Mouse (Mus musculus) frontal cortex, adult (tissue): Measurements from ENCODE around the gene Ap3b1.

Experiments
- ATAC-seq: cut with Nextera tagmentation; 2 replicates; pipeline ENCODE4 v1.9.2; 2017; ENCODE audit warnings: mild to moderate bottlenecking, moderate library complexity, mixed read lengths; ENCODE audit not compliant: low TSS enrichment

The Ap3b1 gene

DNA sequence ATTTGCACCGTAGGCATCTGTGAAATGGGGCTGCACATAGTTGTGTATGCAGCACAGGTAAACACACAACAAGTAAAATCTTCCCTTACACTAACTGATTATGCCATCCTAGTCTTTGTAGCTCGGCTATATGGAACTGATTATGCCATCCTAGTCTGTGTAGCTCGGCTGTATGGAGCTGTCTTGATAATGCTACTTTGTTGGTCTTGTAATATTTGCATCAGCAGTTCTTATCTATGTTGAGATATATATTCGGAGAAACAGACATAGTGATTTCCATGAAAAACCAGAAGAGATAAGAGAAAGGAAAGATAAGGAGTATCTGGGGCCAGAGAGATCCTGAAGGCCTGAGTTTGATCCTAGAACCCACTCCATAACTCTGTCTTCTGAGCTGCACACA lies 178.6 kb downstream of the Ap3b1 start:
- ATAC-seq: no peak

DNA sequence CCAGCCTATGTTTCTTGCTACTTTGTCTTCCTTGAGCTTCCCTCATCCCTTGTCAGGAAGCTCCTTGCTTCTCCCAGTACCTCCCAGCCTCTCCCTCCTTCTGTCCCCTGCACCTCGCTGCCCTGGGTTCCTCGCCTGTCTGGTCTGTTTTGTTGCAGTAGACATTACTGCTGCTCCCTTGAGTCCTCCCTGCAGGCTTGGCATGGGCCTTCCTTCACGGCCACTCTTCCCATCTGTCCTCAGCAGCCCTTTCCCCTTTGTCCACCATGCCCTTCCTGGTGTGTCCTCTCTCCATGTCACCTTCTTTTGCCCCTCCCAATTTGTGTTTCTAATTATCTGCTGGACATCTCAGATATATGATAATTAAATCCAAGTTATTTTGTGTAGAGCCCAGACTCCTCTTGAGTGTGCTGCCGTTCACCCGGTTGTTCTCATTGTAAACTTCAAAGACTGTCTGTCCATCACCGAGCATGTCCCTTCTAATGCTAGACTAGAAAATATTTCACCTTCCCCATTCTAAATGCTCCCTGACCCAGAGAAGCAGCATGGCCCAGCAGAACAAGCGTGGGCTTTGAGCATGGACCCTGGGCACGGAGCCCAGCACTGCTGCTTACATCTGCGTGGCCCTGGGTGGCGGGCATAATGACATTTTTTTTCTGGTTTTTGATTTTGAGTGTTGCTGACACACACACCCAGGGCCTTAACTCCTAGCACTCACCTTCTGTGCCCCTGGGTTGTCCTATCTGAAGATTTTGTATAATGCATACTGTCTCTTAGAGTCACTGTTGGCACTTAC lies 181.3 kb downstream of the Ap3b1 start:
- no peak for ATAC-seq

- ATAC-seq: no peak
These were observed 183.3 kb downstream of the Ap3b1 start for GRCm38 (mm10) chr13:94542061-94542460.

GRCm38 (mm10) chr13:94544211-94544610 lies 185.5 kb downstream of the Ap3b1 start:
- ATAC-seq: no peak

DNA sequence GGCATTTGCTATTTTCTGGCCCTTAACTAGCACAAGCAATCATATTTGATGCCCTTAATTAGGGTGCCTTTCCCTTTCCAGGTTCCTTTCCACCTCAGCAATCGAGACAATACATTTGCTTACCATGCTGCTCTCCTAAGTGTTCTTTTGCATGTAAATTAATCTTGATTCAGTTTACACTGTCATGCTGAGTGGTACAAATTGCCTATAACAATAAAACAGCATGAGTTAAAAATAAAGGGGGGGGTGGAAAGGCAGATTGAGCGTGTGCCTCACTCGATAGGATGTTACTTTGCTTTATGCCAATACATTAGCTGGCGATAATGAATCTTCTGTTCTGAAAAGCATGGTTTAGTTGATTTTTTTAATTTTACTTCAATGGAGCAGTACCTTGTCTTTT lies 187.0 kb downstream of the Ap3b1 start:
- ATAC-seq: no peak

DNA sequence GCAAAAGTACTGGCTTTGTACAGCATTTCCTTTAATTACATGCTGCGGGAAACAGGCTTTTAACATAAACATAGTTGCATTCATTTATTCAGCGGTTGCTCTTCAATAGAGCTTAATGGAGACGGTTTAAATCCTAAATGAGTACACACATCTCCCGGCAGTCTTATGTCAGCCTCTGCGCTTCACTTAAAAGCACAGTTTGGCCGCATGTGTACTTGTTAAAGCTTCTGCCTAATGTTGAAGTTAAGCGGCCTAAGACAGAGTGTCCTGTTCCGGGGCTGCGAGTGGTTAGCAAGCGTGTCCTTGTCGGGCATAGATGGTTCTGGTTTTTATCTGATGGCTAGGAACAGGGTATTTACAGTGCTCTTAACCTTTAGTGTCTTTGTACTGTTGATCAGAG lies 187.5 kb downstream of the Ap3b1 start:
- ATAC-seq: no peak

- no peak for ATAC-seq
These were observed 190.8 kb downstream of the Ap3b1 start for GRCm38 (mm10) chr13:94549580-94549979.

DNA sequence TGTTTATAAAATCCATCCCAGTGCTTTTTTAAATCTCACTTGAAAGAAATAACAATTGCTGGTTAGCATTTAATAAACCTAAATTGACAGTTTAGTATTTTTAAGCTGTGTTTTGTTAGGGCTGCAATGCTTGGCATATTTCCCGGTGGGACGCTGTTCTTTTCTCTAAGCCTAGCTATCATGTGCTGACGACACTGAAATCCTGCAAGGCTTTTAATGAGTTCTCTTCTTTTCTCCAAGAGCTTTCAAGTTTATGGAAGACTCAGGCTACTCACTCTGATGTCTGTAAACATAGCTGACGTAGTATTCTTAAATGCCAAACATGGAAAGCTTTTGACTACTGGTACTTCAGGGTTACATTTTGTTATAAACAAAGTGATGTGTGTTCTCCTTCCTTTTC lies 191.3 kb downstream of the Ap3b1 start:
- no peak for ATAC-seq

GRCm38 (mm10) chr13:94560011-94560410 lies 201.3 kb downstream of the Ap3b1 start:
- ATAC-seq: peak; percentile 98

DNA sequence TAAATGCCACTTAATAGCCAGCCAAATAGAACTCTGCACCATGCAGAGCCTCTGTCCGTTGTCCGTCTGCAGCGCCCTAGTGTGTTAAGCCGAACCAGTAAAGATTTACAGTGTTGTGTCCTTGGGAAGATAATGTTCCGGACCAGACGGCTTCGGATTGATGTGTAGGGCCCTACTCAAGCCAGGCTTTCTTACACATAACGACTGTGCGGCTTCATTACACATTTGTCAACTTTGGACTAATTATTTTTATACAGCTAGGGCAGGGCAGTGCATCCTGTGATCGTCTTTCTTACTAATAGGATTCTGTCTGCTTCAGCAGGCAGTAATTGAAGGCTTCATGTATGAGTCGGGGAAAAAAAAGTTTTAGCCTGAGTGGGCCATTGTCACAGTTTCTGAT lies 202.1 kb downstream of the Ap3b1 start:
- no peak for ATAC-seq

GRCm38 (mm10) chr13:94562652-94563339 lies 204.0 kb downstream of the Ap3b1 start:
- ATAC-seq: no peak

DNA sequence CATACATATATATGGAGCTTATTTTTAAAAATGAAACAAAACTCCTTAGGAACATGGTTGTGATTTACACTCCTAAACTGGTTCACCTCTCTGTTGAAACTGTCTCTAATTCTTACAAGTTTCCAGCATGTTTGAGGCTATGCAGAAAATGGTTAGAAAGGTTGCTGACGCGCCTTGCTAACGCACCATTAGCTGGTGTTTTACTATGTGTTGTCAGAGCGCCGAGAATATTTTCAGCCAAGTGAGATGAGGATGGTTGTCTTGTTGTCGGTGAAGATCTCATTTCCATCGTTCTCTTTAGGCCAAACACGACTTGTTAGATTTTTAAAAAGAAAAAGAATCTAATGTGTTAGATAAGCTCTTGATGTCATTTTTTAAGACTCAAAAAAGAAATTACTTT lies 205.1 kb downstream of the Ap3b1 start:
- ATAC-seq: no peak

DNA sequence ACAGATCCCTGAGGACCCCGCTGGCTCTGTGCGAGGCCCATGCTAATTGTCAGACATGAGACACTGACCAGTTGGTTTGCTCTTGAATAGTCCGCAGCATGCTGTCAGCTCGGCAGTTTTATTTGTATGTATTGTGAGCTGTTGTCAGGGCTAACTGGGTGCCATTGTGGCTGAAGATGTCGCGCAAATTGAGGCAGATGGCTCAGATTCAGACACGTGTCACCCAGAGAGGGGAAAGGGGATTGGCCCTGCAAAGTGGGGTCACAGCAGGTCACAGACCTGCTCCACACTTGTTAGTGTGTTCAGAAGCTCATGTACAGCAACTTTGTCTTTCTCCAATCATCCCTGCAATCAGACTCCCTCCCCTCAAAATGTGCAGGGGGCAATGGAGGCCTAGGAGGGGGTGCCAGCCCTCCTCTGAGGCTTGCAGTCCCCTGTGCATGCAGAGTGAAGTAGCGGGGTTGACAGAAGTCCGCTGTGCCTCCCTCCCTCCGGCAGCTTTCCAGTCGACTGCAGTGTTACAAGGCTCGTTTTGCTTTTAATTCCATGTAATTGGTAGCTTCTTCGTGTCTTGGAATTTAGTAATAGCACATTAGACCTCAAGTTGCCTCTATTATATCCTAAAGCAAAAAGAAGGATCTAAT lies 205.7 kb downstream of the Ap3b1 start:
- ATAC-seq: no peak

DNA sequence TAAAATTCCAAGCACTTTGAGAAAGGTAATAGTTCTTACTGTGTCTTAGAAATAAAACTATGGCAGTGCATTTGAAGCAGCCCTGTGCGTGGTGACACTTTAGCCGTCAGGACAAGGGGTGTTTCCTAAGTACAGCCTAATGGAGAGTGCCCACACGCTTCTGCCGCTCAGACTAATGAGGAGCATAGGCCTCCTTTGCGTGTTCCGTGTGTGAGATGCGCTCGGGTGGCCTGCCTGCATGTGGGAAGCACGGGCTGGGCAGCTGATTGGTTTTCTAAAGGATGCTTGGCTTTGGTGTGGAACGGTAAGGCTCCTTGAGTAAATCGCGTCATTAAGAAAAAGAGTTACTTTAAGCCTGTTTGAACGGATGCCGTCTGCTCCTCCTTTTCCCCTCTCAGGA lies 206.4 kb downstream of the Ap3b1 start:
- no peak for ATAC-seq

DNA sequence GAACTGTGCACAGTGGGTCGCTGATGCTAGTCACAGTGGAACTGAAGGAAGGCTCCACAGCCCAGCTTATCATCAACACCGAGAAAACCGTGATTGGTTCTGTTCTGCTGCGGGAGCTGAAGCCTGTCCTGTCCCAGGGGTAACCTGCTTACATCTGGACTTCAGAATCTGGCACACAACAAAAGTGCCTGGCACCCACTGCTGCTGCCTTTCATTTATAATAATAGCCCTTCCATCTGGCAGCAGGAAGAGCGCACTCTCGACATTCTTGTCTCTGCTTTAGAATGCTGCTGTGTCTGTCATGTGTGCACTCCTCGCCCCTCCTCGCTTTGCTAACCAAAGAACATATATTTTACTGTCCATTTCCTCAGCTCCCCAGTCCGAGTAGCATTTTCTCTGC lies 206.9 kb downstream of the Ap3b1 start:
- peak; percentile 46; the same call in 1 of the 2 replicates for ATAC-seq

DNA sequence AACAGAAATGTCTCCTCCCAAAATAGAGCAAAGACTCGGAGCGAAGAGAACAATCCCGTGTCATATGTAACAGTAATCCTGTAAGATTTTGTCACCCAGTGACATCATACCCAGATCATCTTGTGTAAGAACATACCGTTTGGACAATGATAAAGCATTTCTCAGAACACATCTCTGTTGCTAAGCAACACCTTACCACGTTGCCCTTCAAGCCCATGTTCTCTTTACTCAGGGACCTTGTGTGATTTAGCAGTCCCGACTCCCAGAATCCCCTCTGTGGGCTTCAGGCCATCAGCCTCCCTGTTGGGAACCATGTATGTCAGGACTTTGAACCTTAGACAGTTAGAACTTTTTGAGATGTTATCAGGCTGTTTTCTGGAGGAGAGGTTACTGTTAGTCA lies 209.0 kb downstream of the Ap3b1 start:
- no peak for ATAC-seq

DNA sequence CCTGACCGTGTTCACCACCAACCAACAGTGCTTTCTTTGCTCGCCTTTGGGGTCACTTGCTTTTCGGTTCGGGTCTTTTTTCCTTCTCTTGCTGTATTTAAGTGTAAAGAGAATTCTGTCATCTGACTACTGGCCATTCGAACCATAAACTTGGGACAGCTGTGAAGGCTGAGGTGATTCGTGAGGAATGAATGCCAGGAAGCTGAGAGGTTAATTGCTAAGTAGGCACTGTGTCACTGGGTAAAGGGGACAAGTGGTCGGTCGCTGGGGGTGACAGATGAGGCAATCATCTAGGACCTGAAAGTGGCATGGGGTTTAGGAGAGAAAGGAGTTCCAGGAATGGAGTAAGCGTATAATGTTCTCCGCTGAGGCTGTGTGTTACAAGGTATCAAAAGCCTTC lies 212.2 kb downstream of the Ap3b1 start:
- ATAC-seq: no peak

GRCm38 (mm10) chr13:94573356-94573755 lies 214.6 kb downstream of the Ap3b1 start:
- peak; percentile 93 for ATAC-seq

DNA sequence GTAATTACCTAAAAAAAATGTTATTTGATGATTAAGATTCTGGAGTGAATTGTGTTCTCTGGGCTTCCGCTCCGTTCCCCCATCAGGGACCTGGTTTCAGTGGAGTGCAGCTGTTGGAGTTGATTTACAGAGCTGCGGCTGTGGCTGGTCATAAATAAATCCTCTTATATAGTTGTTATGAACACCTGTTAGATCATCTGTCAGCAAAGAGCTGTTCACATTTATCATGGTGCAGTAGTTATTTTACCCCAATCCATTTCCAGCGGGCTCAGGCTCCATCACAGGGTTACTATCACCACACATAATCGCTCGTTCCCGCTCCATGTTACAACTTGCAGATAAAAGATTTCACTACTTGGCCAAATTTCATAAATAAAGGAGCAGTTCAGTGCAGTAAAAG lies 215.1 kb downstream of the Ap3b1 start:
- no peak for ATAC-seq

GRCm38 (mm10) chr13:94575607-94576398 lies 217.0 kb downstream of the Ap3b1 start:
- no peak for ATAC-seq

GRCm38 (mm10) chr13:94576399-94577176 lies 217.8 kb downstream of the Ap3b1 start:
- no peak for ATAC-seq
